Mouse (Mus musculus) liver (tissue): ENCODE measurements at regions not wholly inside any gene's neighbourhood (a gene's known extent, or its start where the extent isn't known, plus 50 kb on each side); places are given as distances from the start of the nearest gene placed in this dataset.

Source experiments
- DNase-seq: peaks from one replicate; pipeline ENCODE4 v3.0.0-alpha.2; 2020; ENCODE audit warnings: mixed read lengths

DNA sequence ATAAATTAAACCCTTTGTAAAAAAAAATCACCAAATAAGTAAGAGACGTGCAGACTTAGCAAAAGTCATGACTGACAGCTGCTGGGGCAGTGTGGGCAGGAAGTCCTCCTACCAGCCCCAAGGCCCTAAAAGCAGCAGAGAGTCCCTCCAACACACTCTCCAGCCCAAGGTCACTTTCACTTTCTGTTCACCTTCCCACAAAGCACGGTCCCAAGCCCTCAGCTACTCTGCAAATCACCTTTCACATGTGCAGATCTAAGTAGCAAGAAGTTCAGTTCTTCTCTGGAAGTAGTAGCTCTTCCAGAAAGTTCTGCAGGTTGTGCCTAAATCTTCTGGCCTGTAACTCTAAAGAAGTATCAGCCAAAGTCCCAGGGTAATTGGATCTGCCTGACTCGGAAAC is 120.8 kb upstream of the Gm26657 start:
- DNase-seq, result no peak

DNA sequence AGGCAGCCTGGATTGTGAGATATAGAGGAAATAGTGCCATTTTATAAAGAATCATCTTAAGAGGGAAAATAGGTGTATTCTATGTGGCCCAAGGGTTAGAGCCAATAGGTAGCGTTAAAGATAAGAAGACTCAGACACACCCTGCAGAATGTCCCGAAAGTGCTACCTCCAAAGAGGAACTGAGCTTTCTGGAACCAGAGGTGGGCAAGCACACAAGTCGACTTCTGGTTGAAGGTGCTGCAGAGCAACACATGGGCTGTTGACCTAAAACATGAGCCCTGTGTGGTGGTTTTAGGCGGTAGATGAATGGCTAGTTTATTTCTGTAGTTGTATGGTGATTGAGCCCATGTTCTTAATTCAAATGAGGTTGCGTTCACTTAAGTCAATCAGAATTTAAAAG is 121.4 kb upstream of the Gm26657 start:
- DNase-seq, result no peak

DNA sequence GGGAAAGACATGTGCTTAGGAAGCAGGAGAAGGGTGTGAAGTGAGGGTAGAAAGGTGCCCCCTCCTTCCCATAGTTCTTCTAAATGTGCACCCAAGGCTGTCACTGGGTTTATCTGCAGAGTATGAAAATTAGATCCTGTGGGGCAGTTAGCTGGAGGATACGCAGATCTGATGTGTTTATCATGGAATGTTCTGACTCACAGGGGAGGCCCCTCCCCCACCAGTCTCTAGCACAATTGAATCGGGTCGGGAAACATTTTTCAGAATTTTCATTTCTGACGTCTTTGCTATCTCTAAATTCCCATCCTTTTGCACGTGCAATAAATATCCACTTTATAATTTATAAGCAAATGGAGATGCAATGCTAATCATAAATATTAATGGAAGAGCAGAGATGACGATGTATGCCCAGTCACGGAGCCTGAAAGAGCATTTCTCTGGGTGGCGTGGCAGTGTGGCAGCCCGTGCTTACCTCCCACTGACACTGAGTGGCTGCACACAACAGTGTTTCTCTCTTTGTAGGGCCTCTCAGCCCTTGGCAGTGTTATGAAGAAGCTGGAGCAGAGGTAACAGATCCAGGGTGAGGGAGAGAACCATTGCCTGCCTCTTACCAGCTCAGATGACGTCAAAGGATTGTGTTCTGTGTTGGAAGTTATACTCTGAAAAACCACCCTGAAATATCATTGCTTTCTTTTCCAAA is 122.1 kb upstream of the Gm26657 start:
- DNase-seq, result no peak

DNA sequence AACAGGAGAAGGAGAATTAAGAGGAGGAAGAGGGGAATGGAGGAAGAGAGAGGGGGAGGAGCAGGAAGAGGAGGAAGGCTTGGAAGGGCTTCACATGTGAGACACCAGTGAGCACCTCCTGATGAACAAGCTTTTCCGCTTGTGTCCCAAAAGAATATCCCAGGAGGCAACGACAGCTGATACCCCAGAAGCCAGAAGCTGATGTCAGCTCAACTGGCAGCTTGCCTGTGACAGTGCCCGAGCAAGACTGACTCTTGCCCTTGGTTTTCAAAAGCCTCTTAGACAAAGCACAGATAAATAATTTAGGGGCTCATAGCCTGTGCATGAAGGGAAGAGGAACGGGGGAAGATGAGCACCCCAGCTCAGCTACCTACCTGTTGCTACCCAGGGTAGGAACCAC is 127.5 kb upstream of the Gm26657 start:
- DNase-seq, result no peak

DNA sequence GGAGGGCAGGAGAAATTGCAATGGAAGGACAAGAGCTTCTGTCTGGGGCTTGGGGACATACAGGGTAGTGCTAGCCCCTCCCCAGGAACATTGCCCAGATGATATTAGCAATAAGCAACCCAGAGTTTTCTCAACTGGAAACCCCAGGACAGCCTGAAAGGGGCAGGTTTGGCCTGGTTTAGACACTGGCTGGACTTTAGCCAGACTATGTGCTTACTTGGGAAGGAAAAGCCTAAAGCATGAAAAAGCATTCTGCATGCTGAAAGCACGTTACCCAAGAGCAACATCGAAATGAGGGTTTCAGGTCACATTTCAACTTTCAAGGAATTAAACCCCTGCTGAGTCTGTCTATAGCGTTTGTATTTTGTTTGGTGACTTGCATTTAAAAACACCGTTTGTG is 128.1 kb upstream of the Gm26657 start:
- DNase-seq, result no peak

DNA sequence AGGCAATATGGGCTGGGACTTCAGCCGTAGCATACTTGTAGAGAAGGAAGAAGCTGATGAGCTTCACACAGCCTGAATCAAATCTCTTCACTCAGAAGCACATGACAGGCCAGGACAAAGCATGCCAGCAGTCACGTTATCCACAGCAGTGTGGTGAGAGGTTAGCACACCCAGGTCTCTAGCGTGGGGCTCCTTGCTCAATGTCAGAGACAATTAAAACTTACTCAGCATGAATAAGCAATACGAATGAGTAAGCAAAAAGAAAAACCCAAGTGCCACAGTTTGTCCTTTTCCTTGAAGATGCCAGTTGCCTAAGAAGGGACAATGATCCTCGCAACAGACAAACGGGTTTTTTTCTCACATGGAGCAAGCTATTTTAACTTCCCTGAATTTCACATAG is 129.6 kb upstream of the Gm26657 start:
- no peak for DNase-seq

DNA sequence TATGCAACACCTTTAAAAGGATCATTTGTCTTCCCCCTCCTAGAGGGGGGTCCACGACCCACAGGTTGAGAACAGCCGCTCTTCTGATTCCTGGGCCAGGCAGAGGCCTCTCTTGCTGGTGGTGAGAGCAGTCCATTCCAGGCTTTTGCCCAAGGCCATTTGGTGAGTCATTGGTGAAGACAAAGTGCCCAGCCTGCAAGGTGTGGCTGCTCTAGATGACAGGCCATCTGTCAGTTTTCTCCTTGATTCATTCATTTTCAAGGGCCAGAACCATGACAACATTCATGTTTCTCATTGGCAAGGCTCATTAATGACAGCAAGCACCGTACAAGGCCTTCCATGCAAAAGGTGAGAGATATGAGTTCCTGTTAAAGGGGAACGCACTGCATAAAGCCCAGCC is 131.2 kb upstream of the Gm26657 start:
- DNase-seq, result no peak

DNA sequence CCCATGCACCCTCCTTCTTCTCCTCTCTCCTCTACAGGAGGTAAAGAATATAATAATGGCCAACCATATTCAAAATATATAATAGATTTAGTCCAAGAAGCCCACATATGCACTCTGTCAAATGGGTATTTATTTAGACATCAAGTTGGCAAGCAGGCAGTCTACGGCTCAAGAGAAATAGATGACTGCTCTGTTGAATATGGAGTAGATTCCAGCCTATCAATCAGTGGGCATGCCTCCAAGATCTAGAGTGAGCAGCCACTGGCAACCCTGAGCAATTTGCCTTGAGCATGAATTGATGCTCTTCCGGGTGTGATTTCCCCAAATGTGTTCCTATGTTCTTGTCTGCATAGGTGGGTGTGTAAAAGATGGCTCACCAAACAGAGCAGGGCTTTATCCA is 141.5 kb upstream of the Gm26657 start:
- no peak for DNase-seq

DNA sequence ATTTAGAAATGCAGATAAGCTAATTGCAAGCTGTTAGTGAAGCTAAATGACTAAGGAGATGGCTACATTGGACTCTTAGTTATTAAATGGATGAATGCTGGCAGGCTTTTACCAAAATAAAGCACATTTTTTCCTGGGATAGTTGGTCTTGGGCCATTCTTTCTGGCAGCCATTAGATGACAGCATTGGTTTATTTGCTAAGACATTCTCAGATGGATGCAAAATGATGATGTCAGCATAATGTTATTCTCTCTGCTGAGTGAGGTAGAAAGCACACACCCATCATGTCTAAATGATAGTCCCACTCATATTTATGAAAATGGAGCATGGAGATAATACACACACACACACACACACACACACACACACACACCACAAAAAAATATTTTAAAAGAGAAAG is 141.9 kb upstream of the Gm26657 start:
- no peak for DNase-seq

DNA sequence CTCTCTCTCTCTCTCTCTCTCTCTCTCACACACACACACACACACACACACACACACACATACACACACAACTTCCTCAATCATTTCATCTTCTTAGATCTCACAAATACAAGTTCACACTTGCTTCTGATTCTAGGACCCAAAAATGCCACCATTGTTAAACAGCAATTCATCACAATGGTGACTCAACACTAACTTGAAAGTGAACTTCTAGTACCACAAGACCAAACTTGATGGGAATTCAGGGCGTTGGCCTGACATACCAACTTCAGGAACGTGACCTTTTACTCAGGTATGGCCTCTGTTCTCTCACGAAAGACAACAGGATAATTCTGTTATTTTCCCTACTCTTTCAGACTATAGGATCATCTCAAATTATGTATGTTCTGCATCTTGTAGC is 157.5 kb upstream of the Gm26657 start:
- DNase-seq, result no peak

DNA sequence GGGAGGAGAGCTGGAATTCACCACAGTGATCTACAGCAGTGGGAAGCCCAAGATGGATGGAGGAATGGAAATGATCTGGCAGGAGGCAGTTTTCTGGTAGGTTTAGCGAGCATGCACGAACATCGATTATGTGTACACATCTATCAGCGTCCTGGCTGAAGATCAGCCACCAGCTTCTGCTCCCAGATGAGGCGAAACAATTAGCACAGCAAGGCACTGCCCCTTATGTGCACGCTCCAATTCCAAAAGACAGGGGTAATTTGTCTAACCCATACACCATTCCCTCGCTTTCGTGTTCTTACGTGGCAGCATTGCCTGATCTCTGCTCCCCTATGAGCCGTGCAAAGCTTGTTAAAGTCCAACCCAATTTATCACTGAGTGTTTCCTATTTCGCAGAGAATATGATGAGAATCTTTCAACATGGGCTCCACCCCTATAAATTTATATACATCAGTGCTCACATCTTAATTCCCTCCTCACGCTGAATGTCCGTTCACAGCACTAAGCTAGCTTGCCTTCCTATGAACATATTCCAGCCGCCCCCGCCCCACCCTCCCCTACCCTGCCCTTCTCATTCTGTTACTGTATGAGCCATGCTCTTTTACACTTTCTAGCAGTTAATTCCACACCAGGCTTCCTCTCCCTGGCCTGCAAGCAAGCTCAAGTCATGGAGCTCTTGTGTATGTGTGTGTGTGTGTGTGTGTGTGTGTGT is 162.9 kb upstream of the Gm26657 start:
- no peak for DNase-seq

DNA sequence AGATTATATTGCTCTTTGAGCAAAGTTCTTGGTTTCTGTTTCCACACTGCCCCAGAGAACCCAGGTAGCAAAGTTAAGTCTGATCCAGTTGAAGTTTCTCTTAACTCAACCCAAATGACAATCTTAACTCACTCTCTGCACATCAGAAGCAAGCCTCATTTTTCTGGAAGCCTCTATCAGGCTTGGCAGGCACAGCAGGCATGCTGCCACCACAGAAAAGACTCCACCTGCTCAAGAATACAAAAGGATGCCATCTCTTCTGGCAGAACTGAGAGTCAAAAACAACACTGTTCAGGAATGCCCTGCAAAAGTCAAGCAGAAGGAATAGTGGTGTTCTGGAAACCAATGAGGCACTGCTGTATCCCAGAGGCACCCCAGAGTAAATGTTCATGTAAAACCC is 187.7 kb upstream of the Gm26657 start:
- DNase-seq, result no peak

DNA sequence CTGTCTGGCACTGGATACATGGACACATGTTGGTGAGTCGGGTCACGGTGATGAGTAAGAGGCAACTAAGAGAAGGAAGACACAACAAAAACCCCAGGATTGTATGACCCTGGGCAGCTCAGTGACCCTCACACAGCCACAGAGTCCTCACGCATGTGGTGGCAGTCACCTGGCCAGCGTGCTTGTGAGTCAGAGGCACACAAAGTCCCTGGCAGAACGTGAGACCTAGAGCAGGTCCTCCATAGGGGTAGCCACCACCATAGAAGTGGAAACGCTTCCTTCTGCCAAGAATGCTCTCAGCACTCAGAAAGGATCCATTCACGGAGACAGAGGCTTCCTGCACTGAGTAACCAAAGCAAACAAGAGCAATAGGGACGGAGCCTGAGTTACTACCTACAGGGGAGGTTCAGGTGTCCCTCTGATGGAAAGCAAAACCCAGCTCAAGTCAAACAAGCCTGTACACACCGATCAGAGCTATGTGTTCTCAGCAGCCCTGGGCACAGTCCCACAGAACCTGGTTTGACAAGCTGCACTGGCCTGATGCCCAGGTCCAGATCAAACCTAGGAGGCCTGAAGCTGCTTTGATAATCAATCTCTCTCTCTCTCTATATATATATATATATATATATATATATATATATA is 206.4 kb upstream of the Gm26657 start:
- no peak for DNase-seq

DNA sequence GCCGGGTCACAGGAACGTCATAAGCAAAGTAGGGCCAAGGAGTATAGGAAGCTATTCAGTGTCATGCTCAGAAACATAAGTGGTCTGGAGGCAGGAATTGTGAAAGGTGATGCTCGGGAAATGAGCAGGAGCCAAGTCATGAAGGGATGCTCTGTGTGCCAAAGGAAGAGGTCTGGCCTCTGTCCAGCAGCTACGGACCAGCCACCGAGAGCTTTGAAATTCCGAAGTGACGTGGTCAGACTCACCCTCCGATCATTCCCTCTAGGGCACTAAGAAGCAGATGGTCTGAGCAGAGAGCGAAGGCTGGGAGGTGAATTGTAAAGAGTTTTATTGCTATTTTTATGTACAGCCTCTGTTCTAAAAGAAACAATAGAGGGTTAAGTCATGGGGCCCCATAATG is 206.9 kb upstream of the Gm26657 start:
- DNase-seq, result no peak

DNA sequence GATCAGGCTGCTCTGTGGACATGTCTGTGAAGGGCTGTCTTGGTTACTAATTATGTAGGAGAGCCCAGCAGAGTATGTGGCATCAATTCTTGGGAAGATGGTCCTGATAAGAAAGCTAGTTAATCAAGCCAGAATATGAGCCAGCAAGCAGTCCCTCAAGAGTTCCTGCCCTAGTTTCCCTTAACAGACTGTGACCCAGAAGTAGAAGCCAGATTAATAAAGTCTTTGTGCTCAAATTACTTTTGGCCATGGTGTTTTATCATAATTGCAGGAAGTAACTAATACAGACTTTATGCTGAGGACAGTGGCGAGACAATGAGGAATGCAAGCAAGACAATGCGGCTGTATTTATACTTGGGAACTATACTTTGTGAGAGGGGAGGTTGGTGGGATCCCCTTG is 211.3 kb upstream of the Gm26657 start:
- no peak for DNase-seq

DNA sequence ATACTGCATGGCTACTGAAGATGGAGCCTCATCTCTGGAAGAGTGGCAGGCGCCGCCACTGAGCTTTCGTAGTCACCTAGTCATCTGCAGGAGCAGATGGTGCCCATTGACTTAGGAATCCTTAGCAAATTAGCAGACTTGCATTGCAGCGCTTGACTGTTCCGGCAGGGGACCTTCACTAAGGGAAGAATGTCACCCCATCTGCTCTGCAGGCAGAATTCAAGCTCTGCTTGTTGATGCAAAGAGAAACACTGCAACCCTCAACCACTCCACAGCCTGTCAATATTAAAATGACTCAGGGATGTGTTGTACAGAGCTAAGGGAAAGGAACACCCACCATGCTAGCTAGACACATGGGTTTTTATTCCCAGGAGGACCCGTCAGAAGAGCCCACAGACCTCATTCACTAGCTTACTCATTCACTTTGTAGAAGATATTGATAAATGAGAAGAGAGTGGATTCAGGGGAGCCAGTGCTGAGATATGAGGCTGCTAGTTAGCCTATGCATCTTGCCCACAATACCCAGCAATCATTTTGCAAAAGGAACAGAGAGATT is 215.4 kb upstream of the Gm26657 start:
- no peak for DNase-seq

DNA sequence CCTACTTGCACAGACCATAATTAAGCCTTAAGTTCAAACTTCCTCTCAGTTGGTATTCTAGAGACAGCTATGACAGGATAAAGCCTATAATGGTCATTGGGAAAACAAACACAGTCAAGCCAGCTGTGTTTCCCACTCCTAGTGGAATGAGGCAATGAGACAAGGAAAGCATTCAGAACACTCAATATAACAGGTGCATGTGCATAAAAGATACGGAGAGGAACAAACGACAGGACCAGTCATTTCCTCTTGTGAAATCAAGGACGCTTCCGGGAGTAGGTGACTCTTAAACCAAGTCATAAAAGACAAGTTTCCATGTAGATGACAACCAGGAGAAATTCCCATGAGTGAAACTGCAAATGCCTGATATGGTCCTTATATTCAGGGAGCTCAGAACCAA is 232.1 kb upstream of the Gm26657 start:
- DNase-seq, result no peak

DNA sequence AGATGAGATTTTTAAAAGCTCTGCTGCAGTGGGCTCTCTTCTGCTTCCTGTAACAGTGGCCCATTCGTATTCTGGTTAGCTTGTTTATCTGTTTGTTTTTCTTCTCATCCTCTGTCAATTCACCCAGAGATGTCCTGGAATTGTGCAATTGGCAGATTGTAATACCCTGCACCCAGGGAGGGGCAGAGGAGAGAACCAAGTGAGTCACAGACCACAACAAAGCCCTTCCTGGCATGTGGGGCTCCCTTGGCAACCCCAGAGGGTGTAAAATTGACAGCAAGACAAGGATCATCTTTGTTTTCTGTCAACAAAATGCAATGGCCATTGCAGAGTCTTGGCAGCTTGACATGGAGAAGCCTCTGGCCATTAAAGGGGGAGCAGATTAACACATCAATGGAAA is 233.1 kb upstream of the Gm26657 start:
- DNase-seq, result no peak

DNA sequence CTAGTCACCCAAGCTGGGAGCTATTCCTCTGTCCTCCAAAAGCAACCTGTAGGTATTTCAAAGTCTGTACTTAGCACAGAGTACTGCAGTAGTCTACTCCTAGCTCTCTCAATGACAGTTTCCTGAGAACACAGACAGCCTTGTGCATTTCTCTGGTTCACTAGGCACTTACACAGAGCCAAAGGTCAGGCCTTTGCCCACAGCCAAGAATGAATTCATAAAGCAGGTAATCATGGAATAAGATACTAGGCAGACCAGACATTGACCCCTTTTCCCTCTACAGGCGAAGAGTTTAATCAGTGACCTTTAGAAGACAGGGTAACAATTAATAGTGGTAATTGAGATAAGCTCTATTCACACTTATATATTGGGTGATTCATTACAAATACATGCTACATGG is 233.8 kb upstream of the Gm26657 start:
- no peak for DNase-seq

DNA sequence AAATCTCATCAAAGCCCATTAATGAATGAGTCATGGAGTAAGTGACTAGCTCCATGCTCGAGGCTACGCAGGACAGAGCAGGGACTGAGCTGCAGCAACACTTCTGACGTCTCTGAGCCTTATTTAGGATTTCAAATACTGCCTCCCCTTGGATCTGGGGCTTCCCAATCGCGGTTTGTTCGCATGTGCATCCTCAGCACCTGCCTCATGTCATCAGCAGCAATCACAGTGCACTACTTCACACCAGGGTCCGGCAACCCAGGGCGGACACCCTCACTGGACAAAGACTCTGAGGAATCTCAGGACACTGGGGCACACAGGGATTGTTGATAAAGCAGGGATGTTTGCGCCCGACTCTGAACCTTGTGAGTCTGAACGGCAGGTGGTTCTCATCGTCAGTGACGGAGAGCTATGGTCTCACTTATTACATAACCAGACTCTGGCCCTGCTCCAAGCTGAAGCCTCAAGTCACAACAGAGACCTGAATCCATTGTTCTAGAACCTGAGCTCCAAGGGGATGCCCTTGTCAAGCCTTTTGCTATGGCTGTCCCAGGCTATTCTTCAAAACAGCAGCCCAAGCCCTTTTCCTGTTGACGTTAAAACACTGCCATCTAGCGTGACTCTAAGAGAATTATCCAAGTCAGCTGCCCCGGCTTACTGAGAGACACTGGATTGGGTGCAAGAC is 247.2 kb upstream of the Gm26657 start:
- peak; percentile 5 for DNase-seq

DNA sequence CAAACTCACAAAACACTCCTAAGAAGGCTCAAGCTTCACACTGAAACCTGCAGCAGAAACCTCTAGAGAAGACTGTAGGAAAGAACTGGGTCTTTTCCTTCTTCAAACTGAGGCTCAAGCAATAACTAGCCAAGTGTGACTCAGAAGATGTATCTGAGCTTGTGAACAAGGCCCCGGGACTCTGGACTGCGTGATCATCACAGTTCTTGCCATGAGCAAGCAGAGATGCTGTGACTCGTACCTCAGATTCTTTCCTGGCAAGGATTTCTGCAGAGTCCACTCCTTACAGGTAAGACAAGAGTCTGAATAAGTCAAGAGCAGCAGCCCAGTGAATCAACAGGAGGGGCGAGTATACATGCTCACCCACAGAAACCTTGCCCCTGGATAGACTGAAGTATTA is 250.5 kb upstream of the Gm26657 start:
- DNase-seq, result no peak

DNA sequence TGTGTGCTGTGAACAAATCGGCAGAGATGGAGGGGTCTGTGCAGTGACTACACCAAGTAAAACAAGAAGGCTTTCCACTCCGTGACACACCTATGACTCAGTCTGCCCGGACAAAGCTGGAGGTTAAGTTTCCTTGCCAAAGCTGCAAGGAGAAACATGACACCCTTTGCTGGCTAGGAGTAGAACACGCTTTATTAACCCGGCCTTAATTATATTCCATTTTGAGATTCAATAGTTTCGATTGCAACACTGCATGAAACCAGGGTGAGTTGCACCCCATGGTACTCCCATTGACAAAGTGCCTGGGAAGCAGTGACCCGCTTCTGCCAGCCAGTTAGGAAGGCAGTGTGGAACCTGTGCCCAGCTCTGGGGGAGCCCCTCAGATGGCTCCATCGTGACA is 256.2 kb upstream of the Gm26657 start:
- DNase-seq, result no peak

DNA sequence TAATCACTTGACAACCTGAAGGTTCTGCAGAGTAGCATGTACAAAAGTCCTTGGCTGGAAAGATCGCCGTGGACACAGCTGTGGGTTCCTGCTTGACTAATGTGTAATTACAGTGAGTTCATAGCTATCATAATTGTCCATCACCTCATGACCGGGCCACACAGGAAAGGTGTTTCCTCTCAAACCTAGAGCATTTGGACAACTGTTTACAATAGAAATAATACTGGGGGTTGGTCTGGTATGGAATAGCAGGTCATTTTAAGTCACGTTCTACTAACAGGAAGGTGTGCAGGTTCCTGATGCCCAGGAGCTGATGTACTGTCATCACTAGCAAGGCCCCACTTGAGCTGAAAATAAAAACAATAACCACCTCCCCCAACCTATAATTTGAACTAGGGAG is 283.1 kb upstream of the Gm26657 start:
- DNase-seq, result no peak

DNA sequence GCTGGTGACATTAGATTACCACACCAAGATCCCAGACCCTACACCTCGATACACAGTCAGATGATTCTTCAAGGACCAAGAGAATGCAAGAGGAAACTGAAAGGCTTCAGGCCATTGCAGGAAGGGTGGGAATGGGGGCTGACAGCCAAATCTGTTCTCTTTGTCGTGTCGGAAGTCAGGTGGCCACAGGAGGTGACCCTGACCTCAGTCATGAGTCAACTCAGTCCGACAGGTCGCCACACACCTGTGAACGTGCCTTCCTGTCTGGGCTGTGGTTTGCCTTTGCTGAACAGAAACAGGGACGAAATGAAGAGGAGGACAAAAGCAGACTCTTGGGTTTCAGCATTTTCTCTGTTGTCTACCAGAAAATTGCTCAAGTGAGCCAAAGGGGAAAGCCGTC is 318.3 kb upstream of the Gm26657 start:
- DNase-seq, result no peak
